Mouse (Mus musculus): ENCODE measurements around the gene Vmn2r65.

The Vmn2r65 gene

GRCm38 (mm10) chr7:84964015-84964414 is at the start of gene Vmn2r65:
Vmn2r65 (minus strand) TSS chr7:84964115.
- DNase-seq: no peak

DNA sequence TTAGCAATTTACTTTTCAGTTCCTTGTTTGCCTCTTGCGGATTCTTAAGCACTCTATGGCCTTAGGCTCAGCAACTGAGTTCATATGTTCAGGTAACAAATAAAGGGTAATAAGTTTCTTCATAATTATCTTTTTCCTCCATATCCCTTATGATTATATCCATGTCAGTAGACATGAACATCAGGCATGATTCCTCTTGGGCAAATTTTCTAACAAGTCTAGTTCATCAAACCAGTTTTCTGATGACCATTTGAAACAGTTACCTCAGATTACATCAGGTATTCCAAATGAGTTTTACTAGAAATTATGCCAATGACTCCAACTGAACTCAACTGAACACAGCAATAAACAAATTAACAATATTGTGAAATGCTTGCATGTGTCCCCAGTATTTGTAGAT is 48.3 kb upstream of the Vmn2r65 start, which contains the start of gene Vmn2r66:
Gene Vmn2r66 (minus strand): TSS at position 101 of the 400 bp plus-strand sequence.
- no peak for DNase-seq

- no peak for DNase-seq
Measured at GRCm38 (mm10) chr7:84996694-84997093, 32.8 kb upstream of the Vmn2r65 start.

Data from cerebellum, adult 9-11 months (tissue).